ENCODE assay signal across 8 mouse cellular contexts in genomic region chr16:96345117-96345516, GRCm38 (mm10).
DNase-seq lines count a peak whose midpoint lies in the region; ATAC-seq and TF ChIP-seq lines count a peak whose summit lies in the region.

No protein-coding gene starts in this region.

- H3K36me3 ChIP-seq in hindbrain, postnatal 0 days (ENCODE audit: insufficient read depth, low read length), result no peaks in the 10 kb centered on the region

- DNase-seq in ZHBTc4 (ENCODE audit: low read depth, low spot score), result peak; percentile 89
- DNase-seq in cerebellum, postnatal 25 days, result peak; percentile 78 to 88
- DNase-seq in gastrocnemius, adult 18-20 months (ENCODE audit: low spot score), result peak; percentile 63
- DNase-seq in hindbrain, postnatal 0 days (ENCODE audit: low spot score), result peak; percentile 93
- peak; percentile 84 to 86 for DNase-seq in left cerebral cortex, adult 2 months (ENCODE audit: extremely low spot score in 1 of 2, low spot score in 2 of 2)
- peak; percentile 91 for DNase-seq in mesoderm, embryonic 11.5 days (ENCODE audit: low read depth, low spot score)
- peak; percentile 80 for DNase-seq in right cerebral cortex, postnatal 25 days
- peak; percentile 66 for DNase-seq in yolk sac, embryonic 10.5 days (ENCODE audit: low spot score)

- no peak overlapping the region for H3K9ac ChIP-seq in hindbrain, postnatal 0 days (replicated peaks; ENCODE audit: low read length)

- H3K4me1 ChIP-seq in hindbrain, postnatal 0 days (ENCODE audit: insufficient read depth, low read length), result no peaks in the 10 kb centered on the region

- no peak overlapping the region for H3K27ac ChIP-seq in hindbrain, postnatal 0 days
- H3K27ac ChIP-seq in left cerebral cortex, adult 2 months, result no peak overlapping the region

- peak; percentile 99 for TF ChIP-seq CTCF in hindbrain, postnatal 0 days (IDR thresholded peaks at IDR 0.05; ENCODE audit: low read depth)
- TF ChIP-seq CTCF in left cerebral cortex, adult 2 months (IDR thresholded peaks at IDR 0.05), result peak; percentile 92

- no peaks in the 10 kb centered on the region for H3K9me3 ChIP-seq in hindbrain, postnatal 0 days (ENCODE audit: low read length)

- intact Hi-C loops in left cerebral cortex, adult 2 months (cut with DNase I), result loop anchor here (1.0 kb wide), 1 partner anchor 115 kb away; no protein-coding TSS in a partner anchor

- peak; percentile 82 for ATAC-seq in hindbrain, postnatal 0 days

- H3K4me2 ChIP-seq in hindbrain, postnatal 0 days (ENCODE audit: low read depth, low read length), result 0 out of 2 replicates have a peak overlapping the region, but pooled peaks have one; percentile 17

- H3K4me3 ChIP-seq in hindbrain, postnatal 0 days (ENCODE audit: low read length), result no peak overlapping the region
- no peak overlapping the region for H3K4me3 ChIP-seq in left cerebral cortex, adult 2 months

- 5% methylated on average over 10 of the region's 10 CpGs for WGBS in hindbrain, postnatal 0 days

- no peaks in the 10 kb centered on the region for H3K27me3 ChIP-seq in hindbrain, postnatal 0 days (ENCODE audit: insufficient read depth, low read length)
